Mouse (Mus musculus): ENCODE data around the gene Sh3d21. TPM values are rescaled to one million over a fixed set of nuclear protein-coding genes. Genes with fewer than 3 reads are reported as not detected.
A peak's percentile ranks its signal among the peaks of the same experiment; 100 is the strongest.

The Sh3d21 gene
- polyA plus RNA-seq, 1 experiment from 2014 or later = 2.3 TPM

- 62% methylated on average over 10 of the region's 10 CpGs for whole genome bisulfite sequencing
- ATAC-seq (replicated peaks; ENCODE audit: low FRiP score) (no peak), DNase-seq (ENCODE audit: low spot score) (no peak)
- Histone ChIP-seq H3K27ac (ENCODE audit: low read depth, low read length) (no peak overlapping the region), H3K9me3 (ENCODE audit: control insufficient read depth, low read length) (no peaks in the 10 kb centered on the region), H3K4me3 (ENCODE audit: low read depth, low read length) (no peak overlapping the region), H3K4me1 (replicated peaks; ENCODE audit: control insufficient read depth, insufficient read depth, low read length) (peaks cover 5% of the 10 kb centered on the region; the same call in 1 of the 2 replicates), H3K27me3 (replicated peaks; ENCODE audit: control insufficient read depth, insufficient read depth, low read length) (no peaks in the 10 kb centered on the region), H3K36me3 (ENCODE audit: control insufficient read depth, insufficient read depth, low read length) (peaks cover 3% of the 10 kb centered on the region; the same call in 1 of the 2 replicates), H3K4me2 (no peak overlapping the region), H3K9ac (ENCODE audit: low read depth, low read length) (no peak overlapping the region)
Measured at GRCm38 (mm10) chr4:126131290-126132121, 31.8 kb downstream of the Sh3d21 start.

- no peak for DNase-seq (ENCODE audit: low spot score)
- peaks cover 5% of the 10 kb centered on the region; the same call in 1 of the 2 replicates for H3K4me1 ChIP-seq (replicated peaks; ENCODE audit: control insufficient read depth, insufficient read depth, low read length)
- no peak for ATAC-seq (replicated peaks; ENCODE audit: low FRiP score)
- 69% methylated on average over 11 of the region's 11 CpGs for WGBS
- no peaks in the 10 kb centered on the region for H3K9me3 ChIP-seq (ENCODE audit: control insufficient read depth, low read length)
- H3K9ac ChIP-seq (ENCODE audit: low read depth, low read length) = no peak overlapping the region
- H3K4me2 ChIP-seq = no peak overlapping the region
- H3K4me3 ChIP-seq (ENCODE audit: low read depth, low read length) = no peak overlapping the region
- H3K36me3 ChIP-seq (ENCODE audit: control insufficient read depth, insufficient read depth, low read length) = peaks cover 8% of the 10 kb centered on the region; the same call in 1 of the 2 replicates
- H3K27ac ChIP-seq (ENCODE audit: low read depth, low read length) = peak overlapping the region; percentile 64; the same call in 1 of the 2 replicates
- H3K27me3 ChIP-seq (replicated peaks; ENCODE audit: control insufficient read depth, insufficient read depth, low read length) = no peaks in the 10 kb centered on the region
Measured at GRCm38 (mm10) chr4:126130502-126130901, 32.8 kb downstream of the Sh3d21 start.

- Histone ChIP-seq H3K4me3 (ENCODE audit: low read depth, low read length) (no peak overlapping the region), H3K4me2 (no peak overlapping the region), H3K9ac (ENCODE audit: low read depth, low read length) (no peak overlapping the region), H3K4me1 (replicated peaks; ENCODE audit: control insufficient read depth, insufficient read depth, low read length) (no peaks in the 10 kb centered on the region), H3K27ac (ENCODE audit: low read depth, low read length) (no peak overlapping the region), H3K9me3 (ENCODE audit: control insufficient read depth, low read length) (no peaks in the 10 kb centered on the region), H3K27me3 (replicated peaks; ENCODE audit: control insufficient read depth, insufficient read depth, low read length) (no peaks in the 10 kb centered on the region), H3K36me3 (ENCODE audit: control insufficient read depth, insufficient read depth, low read length) (peaks cover 13% of the 10 kb centered on the region)
- no peak for ATAC-seq (replicated peaks; ENCODE audit: low FRiP score)
- WGBS = 88% methylated on average over 10 of the region's 10 CpGs
- DNase-seq (ENCODE audit: low spot score) = no peak
Measured at GRCm38 (mm10) chr4:126123309-126124040, 39.8 kb downstream of the Sh3d21 start.

GRCm38 (mm10) chr4:126120506-126120905 lies 42.8 kb downstream of the Sh3d21 start:
- Histone ChIP-seq H3K4me3 (ENCODE audit: low read depth, low read length) (no peak overlapping the region), H3K27ac (ENCODE audit: low read depth, low read length) (no peak overlapping the region), H3K4me2 (no peak overlapping the region), H3K36me3 (ENCODE audit: control insufficient read depth, insufficient read depth, low read length) (peaks cover 8% of the 10 kb centered on the region; the same call in 1 of the 2 replicates), H3K9me3 (ENCODE audit: control insufficient read depth, low read length) (no peaks in the 10 kb centered on the region), H3K9ac (ENCODE audit: low read depth, low read length) (no peak overlapping the region), H3K4me1 (replicated peaks; ENCODE audit: control insufficient read depth, insufficient read depth, low read length) (peaks cover 6% of the 10 kb centered on the region; the same call in 1 of the 2 replicates), H3K27me3 (replicated peaks; ENCODE audit: control insufficient read depth, insufficient read depth, low read length) (no peaks in the 10 kb centered on the region)
- 92% methylated on average over 2 of the region's 2 CpGs for whole genome bisulfite sequencing
- no peak for DNase-seq (ENCODE audit: low spot score)
- ATAC-seq (replicated peaks; ENCODE audit: low FRiP score) = no peak

- Histone ChIP-seq H3K27me3 (replicated peaks; ENCODE audit: control insufficient read depth, insufficient read depth, low read length) (no peaks in the 10 kb centered on the region), H3K36me3 (ENCODE audit: control insufficient read depth, insufficient read depth, low read length) (peaks cover 6% of the 10 kb centered on the region; the same call in 1 of the 2 replicates), H3K4me2 (no peak overlapping the region), H3K9ac (ENCODE audit: low read depth, low read length) (no peak overlapping the region), H3K27ac (ENCODE audit: low read depth, low read length) (no peak overlapping the region), H3K4me3 (ENCODE audit: low read depth, low read length) (no peak overlapping the region), H3K9me3 (ENCODE audit: control insufficient read depth, low read length) (no peaks in the 10 kb centered on the region), H3K4me1 (replicated peaks; ENCODE audit: control insufficient read depth, insufficient read depth, low read length) (peaks cover 6% of the 10 kb centered on the region; the same call in 1 of the 2 replicates)
- ATAC-seq (replicated peaks; ENCODE audit: low FRiP score) (no peak), DNase-seq (ENCODE audit: low spot score) (no peak)
- WGBS = 85% methylated on average over 5 of the region's 5 CpGs
Measured at GRCm38 (mm10) chr4:126120052-126120451, 43.2 kb downstream of the Sh3d21 start.

GRCm38 (mm10) chr4:126119051-126119450 lies 44.2 kb downstream of the Sh3d21 start:
- H3K4me3 ChIP-seq (ENCODE audit: low read depth, low read length) = no peak overlapping the region
- DNase-seq (ENCODE audit: low spot score) (no peak), ATAC-seq (replicated peaks; ENCODE audit: low FRiP score) (no peak)
- H3K36me3 ChIP-seq (ENCODE audit: control insufficient read depth, insufficient read depth, low read length) = peaks cover 3% of the 10 kb centered on the region; the same call in 1 of the 2 replicates
- H3K27me3 ChIP-seq (replicated peaks; ENCODE audit: control insufficient read depth, insufficient read depth, low read length) = no peaks in the 10 kb centered on the region
- H3K27ac ChIP-seq (ENCODE audit: low read depth, low read length) = no peak overlapping the region
- peaks cover 9% of the 10 kb centered on the region for H3K4me1 ChIP-seq (replicated peaks; ENCODE audit: control insufficient read depth, insufficient read depth, low read length)
- WGBS = 80% methylated on average over 1 of the region's 1 CpGs
- H3K4me2 ChIP-seq = no peak overlapping the region
- H3K9ac ChIP-seq (ENCODE audit: low read depth, low read length) = no peak overlapping the region
- H3K9me3 ChIP-seq (ENCODE audit: control insufficient read depth, low read length) = no peaks in the 10 kb centered on the region

- no peak overlapping the region for H3K9ac ChIP-seq (ENCODE audit: low read depth, low read length)
- H3K4me1 ChIP-seq (replicated peaks; ENCODE audit: control insufficient read depth, insufficient read depth, low read length) = peaks cover 13% of the 10 kb centered on the region
- H3K4me2 ChIP-seq = no peak overlapping the region
- ATAC-seq (replicated peaks; ENCODE audit: low FRiP score) = no peak
- 87% methylated on average over 4 of the region's 4 CpGs for WGBS
- no peaks in the 10 kb centered on the region for H3K27me3 ChIP-seq (replicated peaks; ENCODE audit: control insufficient read depth, insufficient read depth, low read length)
- no peak overlapping the region for H3K4me3 ChIP-seq (ENCODE audit: low read depth, low read length)
- no peaks in the 10 kb centered on the region for H3K9me3 ChIP-seq (ENCODE audit: control insufficient read depth, low read length)
- no peak overlapping the region for H3K27ac ChIP-seq (ENCODE audit: low read depth, low read length)
- peaks cover 3% of the 10 kb centered on the region; the same call in 1 of the 2 replicates for H3K36me3 ChIP-seq (ENCODE audit: control insufficient read depth, insufficient read depth, low read length)
- no peak for DNase-seq (ENCODE audit: low spot score)
Measured at GRCm38 (mm10) chr4:126118651-126119050, 44.6 kb downstream of the Sh3d21 start.

GRCm38 (mm10) chr4:126117116-126117515 lies 46.2 kb downstream of the Sh3d21 start:
- DNase-seq (ENCODE audit: low spot score) = no peak
- no peak for ATAC-seq (replicated peaks; ENCODE audit: low FRiP score)
- no peak overlapping the region for H3K4me3 ChIP-seq (ENCODE audit: low read depth, low read length)
- no peaks in the 10 kb centered on the region for H3K9me3 ChIP-seq (ENCODE audit: control insufficient read depth, low read length)
- H3K27me3 ChIP-seq (replicated peaks; ENCODE audit: control insufficient read depth, insufficient read depth, low read length) = no peaks in the 10 kb centered on the region
- 88% methylated on average over 8 of the region's 8 CpGs for WGBS
- no peak overlapping the region for H3K27ac ChIP-seq (ENCODE audit: low read depth, low read length)
- no peak overlapping the region for H3K4me2 ChIP-seq
- H3K4me1 ChIP-seq (replicated peaks; ENCODE audit: control insufficient read depth, insufficient read depth, low read length) = peaks cover 13% of the 10 kb centered on the region
- no peak overlapping the region for H3K9ac ChIP-seq (ENCODE audit: low read depth, low read length)
- peaks cover 3% of the 10 kb centered on the region; the same call in 1 of the 2 replicates for H3K36me3 ChIP-seq (ENCODE audit: control insufficient read depth, insufficient read depth, low read length)

Data from liver, embryonic 11.5 days (tissue).